Mouse (Mus musculus) megakaryocyte-erythroid progenitor cell, adult 5 weeks (primary cell): ENCODE measurements around the gene Snx9. TPM values are rescaled to one million over a fixed set of nuclear protein-coding genes. Genes with fewer than 3 reads are reported as not detected.

Experiments
- polyA plus RNA-seq: library from polyadenylated mRNA; stranded (reverse); fragments of >175 nt; gene quantifications from 2 replicates; pipeline ENCODE4 v1.2.3, GENCODE M21; 2012

The Snx9 gene
- polyA plus RNA-seq: 27.2 and 30.0 TPM in 2 replicates

GRCm38 (mm10) chr17:5841128-5841942, at the start of gene Snx9:
Snx9 (plus strand) TSS chr17:5841329.

GRCm38 (mm10) chr17:5941230-5942043, 100.3 kb downstream of the Snx9 start, which contains the start of gene Synj2:
Synj2 (plus strand) TSS chr17:5941280.

Other genes starting within 250 kb of the Snx9 start
- gene Synj2, start 100.0 kb downstream of the Snx9 start, polyA plus RNA-seq: 8.3 and 8.9 TPM in 2 replicates
- 3.5 and 4.6 TPM in 2 replicates for gene Serac1, start 238.4 kb downstream of the Snx9 start, polyA plus RNA-seq
- 3.3 and 3.5 TPM in 2 replicates for gene Gtf2h5, start 238.5 kb downstream of the Snx9 start, polyA plus RNA-seq